Mouse (Mus musculus) layer of hippocampus, adult 8-10 months (tissue): ENCODE measurements at regions not wholly inside any gene's neighbourhood (a gene's known extent, or its start where the extent isn't known, plus 50 kb on each side); places are given as distances from the start of the nearest gene placed in this dataset.

Experiments
- DNase-seq, 2 experiments: peaks; one replicate each; pipeline ENCODE4 v3.0.0; 2022; ENCODE audit warnings: low spot score in 2 of 2

DNA sequence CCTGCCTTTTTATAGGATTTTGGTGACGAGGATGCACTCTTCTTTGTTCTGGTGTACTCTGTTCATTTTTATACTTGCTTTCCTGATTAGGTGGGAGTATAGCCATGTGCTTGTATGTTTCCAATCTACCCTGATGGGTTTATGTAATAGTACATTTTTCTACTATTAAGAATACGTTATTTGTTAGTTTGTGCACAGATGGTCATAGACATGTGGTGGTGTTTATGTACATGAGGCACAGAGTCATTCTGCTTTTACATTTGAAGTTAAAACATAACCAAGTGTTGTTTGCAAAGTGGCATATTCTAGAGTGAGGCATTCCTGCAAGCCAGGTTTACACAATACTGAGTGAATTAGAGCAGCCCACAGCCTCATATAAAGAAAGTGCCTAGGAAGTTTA, 1597.7 kb upstream of the B3galt2 start:
- DNase-seq: peak; percentile 38 to 48

DNA sequence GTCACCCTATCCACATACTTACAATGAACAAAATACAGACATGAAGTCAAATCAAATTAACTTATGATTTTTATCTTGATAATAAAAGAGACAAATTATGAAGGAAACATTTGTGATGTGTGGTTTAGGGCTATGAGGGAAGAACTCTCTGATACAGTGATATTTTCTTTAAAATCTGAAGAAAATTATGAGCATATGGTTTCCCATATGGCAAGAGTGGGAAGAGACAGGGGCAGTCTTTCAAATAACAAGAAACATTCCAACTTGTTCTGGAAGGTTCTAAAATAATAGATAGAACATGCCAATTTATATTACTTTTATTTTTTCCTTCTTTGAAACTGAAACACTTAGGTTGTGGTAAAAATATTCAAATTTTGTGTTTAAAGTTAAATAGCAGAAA, 1585.3 kb upstream of the B3galt2 start:
- DNase-seq: no peak
